Mouse (Mus musculus) bone marrow, adult 2 months (tissue): ENCODE results near the gene Plk5.

ENCODE experiments used
- CTCF ChIP-seq: fragments of 200-500 bp; IDR thresholded peaks from 2 replicates; pipeline ENCODE4 v1.5.1; 2011; ENCODE audit warnings: low read length, control low read depth; ENCODE audit not compliant: control insufficient read depth, insufficient read depth
- POLR2A ChIP-seq: fragments of 200-500 bp; IDR thresholded peaks from 2 replicates; pipeline ENCODE4 v1.6.1; 2011; ENCODE audit warnings: low read depth, mild to moderate bottlenecking, control low read depth, low read length, borderline replicate concordance; ENCODE audit not compliant: control insufficient read depth

DNA sequence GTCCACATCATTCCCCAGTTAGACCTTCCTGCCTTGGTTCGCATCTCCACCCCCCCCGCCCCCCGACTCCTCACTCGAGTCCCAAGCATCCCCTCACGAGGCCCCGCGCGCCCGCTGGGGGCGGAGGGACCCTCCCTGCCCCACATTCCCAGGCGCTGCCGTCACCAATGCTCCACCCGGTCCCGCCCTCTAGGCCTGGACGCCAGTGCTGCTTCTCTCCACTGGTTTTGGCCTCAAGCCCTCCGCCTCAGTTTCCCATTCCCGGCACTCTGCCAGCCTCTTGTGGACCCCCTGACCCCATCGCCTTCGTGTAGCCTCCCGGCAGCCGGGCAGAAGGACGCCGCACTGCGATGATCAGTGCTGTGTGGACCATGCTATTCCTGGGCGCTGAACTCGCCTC is 7.3 kb upstream of the Plk5 start:
- no peak for TF ChIP-seq POLR2A
- no peak for TF ChIP-seq CTCF
